Mouse (Mus musculus): ENCODE results near the gene Pik3cd. TPM values are rescaled to one million over a fixed set of nuclear protein-coding genes. Genes with fewer than 3 reads are reported as not detected.
A peak's percentile ranks its signal among the peaks of the same experiment; 100 is the strongest.

Gene Pik3cd
- polyA plus RNA-seq, 1 experiment from 2014 or later = 5.5 TPM

DNA sequence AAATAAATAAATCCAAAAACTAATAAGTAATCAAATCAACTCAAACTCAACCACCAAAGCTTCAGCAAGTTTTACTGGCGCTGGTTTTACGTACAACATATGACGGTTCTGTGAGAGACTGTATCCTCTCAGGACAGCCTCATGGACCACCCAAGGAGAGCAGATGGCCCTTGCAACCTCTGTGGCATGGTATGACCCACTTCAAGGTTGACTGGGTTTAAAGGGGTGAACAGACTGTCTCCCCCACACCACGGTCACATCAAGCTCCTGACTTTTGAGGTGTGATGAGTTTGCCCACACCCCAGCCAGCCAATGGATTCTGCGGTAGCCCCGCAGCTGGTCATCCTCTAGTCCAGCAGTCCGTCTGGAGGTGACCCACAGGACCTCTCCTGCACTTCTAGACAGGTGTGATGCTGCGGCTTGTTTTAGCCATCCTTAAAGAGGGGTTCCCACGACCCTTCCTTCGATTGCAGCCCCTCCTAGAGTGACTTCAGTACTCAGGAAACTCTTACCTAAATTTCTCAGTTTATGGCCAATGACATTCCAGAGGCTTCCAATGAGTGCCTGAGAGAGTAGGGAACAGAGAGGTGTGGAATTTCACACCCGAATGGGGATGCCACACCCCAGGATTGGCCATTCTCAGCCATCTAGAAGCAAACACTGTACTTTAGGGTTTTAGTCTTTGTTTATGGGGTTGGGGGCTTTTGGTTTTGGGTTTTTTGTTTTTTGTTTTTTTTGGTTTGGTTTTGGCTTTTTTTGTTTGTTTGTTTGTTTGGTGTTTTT is 17.3 kb downstream of the Pik3cd start:
- Histone ChIP-seq H3K36me3 (ENCODE audit: control insufficient read depth, insufficient read depth, low read length) (no peaks in the 10 kb centered on the region), H3K4me2 (replicated peaks; ENCODE audit: low read depth, low read length) (no peak overlapping the region), H3K4me1 (ENCODE audit: control insufficient read depth, insufficient read depth, low read length) (0 out of 2 replicates have a peak, but pooled peaks cover 3% of the 10 kb centered on the region), H3K4me3 (ENCODE audit: low read length) (no peak overlapping the region), H3K9ac (ENCODE audit: low read depth, low read length) (no peak overlapping the region), H3K9me3 (ENCODE audit: control insufficient read depth, low read length) (no peaks in the 10 kb centered on the region), H3K27me3 (ENCODE audit: control insufficient read depth, insufficient read depth, low read length) (no peaks in the 10 kb centered on the region), H3K27ac (ENCODE audit: low read depth, low read length) (no peak overlapping the region)
- 30% methylated on average over 11 of the region's 11 CpGs for WGBS
- no peak for ATAC-seq (ENCODE audit: low FRiP score, low TSS enrichment)

DNA sequence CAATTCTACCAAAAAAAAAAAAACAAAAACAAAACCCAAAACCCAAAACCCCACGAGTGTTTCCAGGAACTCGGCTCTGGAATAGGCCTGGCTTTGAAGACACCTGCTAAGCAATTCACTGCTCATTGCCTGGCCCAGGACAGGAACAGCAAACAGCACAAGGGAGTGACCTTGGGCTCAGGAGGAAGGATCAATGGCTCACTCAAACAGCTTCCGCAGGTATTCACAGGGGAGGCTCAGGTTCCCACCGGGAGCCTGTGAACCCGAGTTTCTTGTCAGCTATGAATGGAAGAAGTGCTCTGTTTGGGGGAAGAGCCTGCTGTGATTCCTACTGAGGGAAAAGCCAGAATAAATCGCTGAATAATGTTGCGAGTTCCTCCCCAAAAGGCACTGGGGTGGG is 18.5 kb downstream of the Pik3cd start:
- Histone ChIP-seq H3K4me3 (ENCODE audit: low read length) (no peak overlapping the region), H3K36me3 (ENCODE audit: control insufficient read depth, insufficient read depth, low read length) (no peaks in the 10 kb centered on the region), H3K4me2 (replicated peaks; ENCODE audit: low read depth, low read length) (no peak overlapping the region), H3K9ac (ENCODE audit: low read depth, low read length) (no peak overlapping the region), H3K27me3 (ENCODE audit: control insufficient read depth, insufficient read depth, low read length) (no peaks in the 10 kb centered on the region), H3K27ac (ENCODE audit: low read depth, low read length) (no peak overlapping the region), H3K9me3 (ENCODE audit: control insufficient read depth, low read length) (no peaks in the 10 kb centered on the region), H3K4me1 (ENCODE audit: control insufficient read depth, insufficient read depth, low read length) (0 out of 2 replicates have a peak, but pooled peaks cover 8% of the 10 kb centered on the region)
- 20% methylated on average over 7 of the region's 7 CpGs for WGBS
- no peak for ATAC-seq (ENCODE audit: low FRiP score, low TSS enrichment)

DNA sequence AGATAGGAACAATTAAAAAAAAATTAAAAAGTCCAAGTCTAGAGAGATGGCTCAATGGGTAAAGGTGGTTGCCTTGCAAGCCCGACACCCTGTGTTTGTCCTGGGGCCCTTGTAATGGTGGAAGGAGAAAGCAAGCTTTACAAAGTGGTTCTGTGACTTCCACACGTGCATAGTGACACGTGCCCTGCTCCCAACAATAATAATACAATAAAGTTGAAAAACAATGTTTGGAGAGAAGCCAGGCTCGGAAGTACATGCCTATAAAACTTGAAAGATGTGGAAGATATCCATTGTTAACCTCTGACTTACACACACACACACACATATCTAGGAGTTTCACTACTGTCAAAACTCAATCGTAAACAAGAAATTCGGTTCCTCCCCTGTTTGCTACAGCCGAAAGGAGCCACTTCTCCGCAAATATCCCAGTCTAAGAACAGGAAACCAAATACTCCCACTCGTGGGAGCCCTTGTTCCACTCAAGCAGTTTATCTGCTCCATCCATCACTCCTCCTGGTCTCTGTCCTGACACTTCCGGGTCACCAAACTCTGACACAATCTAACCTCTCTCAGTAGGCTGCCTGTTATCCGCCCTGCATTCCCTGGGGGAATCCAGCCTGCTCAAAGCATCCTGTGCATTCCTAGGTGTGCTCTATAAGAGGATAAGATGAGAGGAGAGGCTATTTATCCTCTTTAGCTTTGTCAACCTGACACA is 23.2 kb downstream of the Pik3cd start:
- H3K4me2 ChIP-seq (replicated peaks; ENCODE audit: low read depth, low read length) = no peak overlapping the region
- H3K9ac ChIP-seq (ENCODE audit: low read depth, low read length) = no peak overlapping the region
- H3K27ac ChIP-seq (ENCODE audit: low read depth, low read length) = no peak overlapping the region
- H3K4me1 ChIP-seq (ENCODE audit: control insufficient read depth, insufficient read depth, low read length) = 0 out of 2 replicates have a peak, but pooled peaks cover 13% of the 10 kb centered on the region
- peaks cover 9% of the 10 kb centered on the region; the same call in 1 of the 2 replicates for H3K27me3 ChIP-seq (ENCODE audit: control insufficient read depth, insufficient read depth, low read length)
- no peaks in the 10 kb centered on the region for H3K9me3 ChIP-seq (ENCODE audit: control insufficient read depth, low read length)
- ATAC-seq (ENCODE audit: low FRiP score, low TSS enrichment) = no peak
- WGBS = 11% methylated on average over 11 of the region's 11 CpGs
- H3K36me3 ChIP-seq (ENCODE audit: control insufficient read depth, insufficient read depth, low read length) = no peaks in the 10 kb centered on the region
- no peak overlapping the region for H3K4me3 ChIP-seq (ENCODE audit: low read length)

DNA sequence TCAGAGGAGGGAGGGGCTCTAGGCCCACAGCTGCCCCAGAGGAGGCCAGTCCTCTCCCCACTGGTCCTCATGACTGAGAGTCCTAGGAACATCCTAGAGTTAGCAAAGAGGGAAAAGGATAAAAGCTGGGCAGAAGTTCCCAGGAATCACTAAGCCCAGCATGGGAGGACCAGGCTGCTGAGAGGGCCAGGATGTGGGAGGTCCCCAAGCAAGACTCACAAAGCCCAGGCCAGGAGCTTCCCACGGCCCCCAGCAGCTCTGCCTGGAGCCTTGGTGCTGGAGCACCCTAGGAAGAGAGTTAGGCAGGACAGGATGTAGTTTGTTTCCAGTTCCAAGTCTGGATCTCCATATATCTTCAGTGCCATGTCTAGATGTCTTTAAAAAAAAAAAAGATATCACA is 24.4 kb downstream of the Pik3cd start:
- Histone ChIP-seq H3K9ac (ENCODE audit: low read depth, low read length) (no peak overlapping the region), H3K9me3 (ENCODE audit: control insufficient read depth, low read length) (no peaks in the 10 kb centered on the region), H3K4me3 (ENCODE audit: low read length) (no peak overlapping the region), H3K36me3 (ENCODE audit: control insufficient read depth, insufficient read depth, low read length) (no peaks in the 10 kb centered on the region), H3K27me3 (ENCODE audit: control insufficient read depth, insufficient read depth, low read length) (peaks cover 18% of the 10 kb centered on the region; the same call in 1 of the 2 replicates), H3K4me2 (replicated peaks; ENCODE audit: low read depth, low read length) (no peak overlapping the region), H3K27ac (ENCODE audit: low read depth, low read length) (no peak overlapping the region), H3K4me1 (ENCODE audit: control insufficient read depth, insufficient read depth, low read length) (0 out of 2 replicates have a peak, but pooled peaks cover 11% of the 10 kb centered on the region)
- ATAC-seq (ENCODE audit: low FRiP score, low TSS enrichment) = no peak
- 42% methylated on average over 1 of the region's 1 CpGs for WGBS

DNA sequence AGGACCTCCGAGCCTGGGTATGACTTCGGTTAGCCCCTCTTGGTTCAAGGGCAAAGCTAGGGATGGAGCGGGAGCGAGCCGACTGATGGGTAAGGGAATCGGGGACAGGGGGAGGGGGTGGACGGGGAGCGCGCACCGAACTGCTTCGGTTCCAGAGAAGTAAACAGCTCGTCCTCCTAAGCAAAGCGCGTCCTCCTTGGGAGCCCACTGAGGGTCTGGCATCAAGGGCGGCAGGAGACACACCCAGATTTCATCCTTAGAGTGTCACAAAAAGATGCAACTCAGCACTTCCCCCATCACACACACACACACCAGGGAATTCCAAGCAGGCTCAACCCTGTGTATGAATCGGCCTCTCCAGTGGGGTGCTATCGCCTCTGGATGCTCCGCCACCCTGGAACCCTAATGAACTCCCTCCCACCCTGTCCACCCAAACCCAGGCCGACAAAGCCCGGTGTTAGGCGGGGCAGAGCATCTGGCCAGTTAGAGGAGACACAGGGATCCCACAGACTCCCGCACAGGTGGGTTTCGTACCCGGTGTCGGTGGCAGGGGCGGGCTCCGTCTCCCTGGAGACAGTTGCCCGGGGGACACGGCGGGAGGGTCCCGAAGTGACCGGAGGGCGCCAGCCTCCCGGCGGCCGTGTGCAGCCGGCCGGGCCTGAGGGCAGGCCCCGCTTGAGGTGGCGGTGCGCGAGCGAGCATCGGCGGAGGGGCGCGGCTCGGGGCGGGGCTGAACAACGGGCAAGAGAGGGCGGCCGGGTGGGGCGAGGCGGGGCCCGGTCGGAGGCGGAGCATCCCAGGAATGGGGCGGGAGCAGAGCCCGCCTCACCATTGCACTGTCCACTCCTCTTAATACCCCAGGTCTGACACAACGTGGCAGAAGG is 26.8 kb downstream of the Pik3cd start:
- WGBS = under 1% methylated on average over 60 of the region's 60 CpGs
- peaks cover 18% of the 10 kb centered on the region; the same call in 1 of the 2 replicates for H3K27me3 ChIP-seq (ENCODE audit: control insufficient read depth, insufficient read depth, low read length)
- no peak overlapping the region for H3K27ac ChIP-seq (ENCODE audit: low read depth, low read length)
- ATAC-seq (ENCODE audit: low FRiP score, low TSS enrichment) = peak; percentile 92
- peak overlapping the region; percentile 97 for H3K4me2 ChIP-seq (replicated peaks; ENCODE audit: low read depth, low read length)
- H3K9me3 ChIP-seq (ENCODE audit: control insufficient read depth, low read length) = no peaks in the 10 kb centered on the region
- peak overlapping the region; percentile 58 for H3K9ac ChIP-seq (ENCODE audit: low read depth, low read length)
- H3K4me3 ChIP-seq (ENCODE audit: low read length) = peak overlapping the region; percentile 60
- no peaks in the 10 kb centered on the region for H3K36me3 ChIP-seq (ENCODE audit: control insufficient read depth, insufficient read depth, low read length)
- H3K4me1 ChIP-seq (ENCODE audit: control insufficient read depth, insufficient read depth, low read length) = 0 out of 2 replicates have a peak, but pooled peaks cover 11% of the 10 kb centered on the region

DNA sequence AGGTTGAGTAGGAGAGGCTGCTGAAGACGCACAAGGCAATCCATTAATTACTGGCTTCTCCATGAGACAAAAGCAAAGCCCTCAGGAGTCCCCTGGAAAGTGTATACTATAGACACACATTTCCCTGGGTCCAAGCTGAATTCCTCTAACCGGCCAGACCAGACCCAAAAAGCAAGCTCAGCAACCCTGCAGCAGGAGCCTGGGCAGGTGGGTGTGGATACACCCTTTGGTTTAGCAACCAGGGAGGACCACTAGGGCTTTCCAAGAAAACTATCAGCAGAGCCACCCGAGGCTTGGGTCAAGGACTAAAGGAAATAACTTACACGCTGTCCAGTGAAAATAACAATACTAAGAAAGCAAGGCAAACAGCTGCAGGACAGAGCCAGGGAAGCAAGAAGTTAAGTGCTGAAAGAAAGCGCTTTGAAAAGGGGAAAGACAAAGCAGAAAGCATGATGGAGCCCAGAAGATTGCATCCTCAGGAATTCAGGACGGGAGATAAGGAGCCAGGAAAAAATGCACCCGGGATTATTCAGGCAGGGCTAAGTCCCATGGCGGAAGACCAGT is 27.5 kb downstream of the Pik3cd start:
- ATAC-seq (ENCODE audit: low FRiP score, low TSS enrichment) = no peak
- peak overlapping the region; percentile 60 for H3K4me3 ChIP-seq (ENCODE audit: low read length)
- no peaks in the 10 kb centered on the region for H3K9me3 ChIP-seq (ENCODE audit: control insufficient read depth, low read length)
- 0 out of 2 replicates have a peak, but pooled peaks cover 11% of the 10 kb centered on the region for H3K4me1 ChIP-seq (ENCODE audit: control insufficient read depth, insufficient read depth, low read length)
- no peaks in the 10 kb centered on the region for H3K36me3 ChIP-seq (ENCODE audit: control insufficient read depth, insufficient read depth, low read length)
- 13% methylated on average over 8 of the region's 8 CpGs for WGBS
- no peak overlapping the region for H3K27ac ChIP-seq (ENCODE audit: low read depth, low read length)
- H3K27me3 ChIP-seq (ENCODE audit: control insufficient read depth, insufficient read depth, low read length) = peaks cover 18% of the 10 kb centered on the region; the same call in 1 of the 2 replicates
- H3K4me2 ChIP-seq (replicated peaks; ENCODE audit: low read depth, low read length) = peak overlapping the region; percentile 97
- H3K9ac ChIP-seq (ENCODE audit: low read depth, low read length) = peak overlapping the region; percentile 58; the same call in 1 of the 2 replicates

DNA sequence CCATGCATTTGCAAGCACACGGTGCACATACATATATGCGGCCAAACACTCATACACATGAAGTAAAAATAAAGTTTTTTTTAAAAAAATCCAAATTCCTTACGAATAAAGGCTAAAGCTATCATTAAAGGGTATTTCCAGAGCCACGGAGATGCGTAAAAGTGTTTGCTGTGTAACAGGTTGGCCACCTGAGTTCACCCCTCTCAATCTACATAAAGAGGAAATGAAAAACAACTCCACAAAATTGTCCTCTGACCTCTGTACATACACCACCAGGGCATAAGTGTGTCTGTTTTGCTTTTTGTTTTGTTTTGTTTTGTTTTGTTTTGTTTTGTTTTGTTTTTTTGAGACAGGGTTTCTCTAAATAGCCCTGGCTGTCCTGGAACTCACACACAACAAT is 29.6 kb downstream of the Pik3cd start:
- no peak for ATAC-seq (ENCODE audit: low FRiP score, low TSS enrichment)
- H3K4me2 ChIP-seq (replicated peaks; ENCODE audit: low read depth, low read length) = no peak overlapping the region
- WGBS = 97% methylated on average over 5 of the region's 5 CpGs
- no peak overlapping the region for H3K27ac ChIP-seq (ENCODE audit: low read depth, low read length)
- no peak overlapping the region for H3K4me3 ChIP-seq (ENCODE audit: low read length)
- H3K9ac ChIP-seq (ENCODE audit: low read depth, low read length) = no peak overlapping the region
- H3K4me1 ChIP-seq (ENCODE audit: control insufficient read depth, insufficient read depth, low read length) = 0 out of 2 replicates have a peak, but pooled peaks cover 6% of the 10 kb centered on the region
- H3K9me3 ChIP-seq (ENCODE audit: control insufficient read depth, low read length) = no peaks in the 10 kb centered on the region
- no peaks in the 10 kb centered on the region for H3K36me3 ChIP-seq (ENCODE audit: control insufficient read depth, insufficient read depth, low read length)
- peaks cover 18% of the 10 kb centered on the region; the same call in 1 of the 2 replicates for H3K27me3 ChIP-seq (ENCODE audit: control insufficient read depth, insufficient read depth, low read length)

DNA sequence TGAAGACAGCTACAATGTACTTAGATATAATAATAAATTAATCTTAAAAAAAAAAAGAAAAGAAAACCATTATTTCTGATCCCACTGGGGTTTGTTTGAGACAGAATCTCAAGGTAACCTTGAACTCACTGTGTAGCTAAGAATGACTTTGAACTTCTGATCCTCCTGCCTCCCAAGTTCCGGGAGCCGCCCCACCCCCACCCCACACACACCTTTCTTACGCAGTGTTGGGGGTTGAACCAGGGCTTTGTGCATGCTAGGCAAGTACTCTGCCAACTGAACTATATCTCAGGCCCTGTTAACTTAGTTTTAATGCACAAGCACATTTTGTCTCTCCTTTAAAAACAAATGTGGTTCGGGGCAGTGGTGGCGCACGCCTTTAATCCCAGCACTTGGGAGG is 31.2 kb downstream of the Pik3cd start:
- Histone ChIP-seq H3K4me2 (replicated peaks; ENCODE audit: low read depth, low read length) (no peak overlapping the region), H3K27me3 (ENCODE audit: control insufficient read depth, insufficient read depth, low read length) (peaks cover 18% of the 10 kb centered on the region; the same call in 1 of the 2 replicates), H3K9me3 (ENCODE audit: control insufficient read depth, low read length) (no peaks in the 10 kb centered on the region), H3K4me1 (ENCODE audit: control insufficient read depth, insufficient read depth, low read length) (0 out of 2 replicates have a peak, but pooled peaks cover 2% of the 10 kb centered on the region), H3K36me3 (ENCODE audit: control insufficient read depth, insufficient read depth, low read length) (no peaks in the 10 kb centered on the region), H3K27ac (ENCODE audit: low read depth, low read length) (no peak overlapping the region), H3K4me3 (ENCODE audit: low read length) (no peak overlapping the region), H3K9ac (ENCODE audit: low read depth, low read length) (no peak overlapping the region)
- WGBS = 96% methylated on average over 6 of the region's 6 CpGs
- no peak for ATAC-seq (ENCODE audit: low FRiP score, low TSS enrichment)

Measured in kidney, embryonic 14.5 days (tissue).